Mouse (Mus musculus) frontal cortex, postnatal 25 days (tissue): ENCODE results near the gene Sars.

ENCODE experiments used
- DNase-seq, 2 experiments: peaks; one replicate each; pipeline ENCODE4 v3.0.0; 2022; ENCODE audit warnings: low spot score in 2 of 2

Gene Sars

DNA sequence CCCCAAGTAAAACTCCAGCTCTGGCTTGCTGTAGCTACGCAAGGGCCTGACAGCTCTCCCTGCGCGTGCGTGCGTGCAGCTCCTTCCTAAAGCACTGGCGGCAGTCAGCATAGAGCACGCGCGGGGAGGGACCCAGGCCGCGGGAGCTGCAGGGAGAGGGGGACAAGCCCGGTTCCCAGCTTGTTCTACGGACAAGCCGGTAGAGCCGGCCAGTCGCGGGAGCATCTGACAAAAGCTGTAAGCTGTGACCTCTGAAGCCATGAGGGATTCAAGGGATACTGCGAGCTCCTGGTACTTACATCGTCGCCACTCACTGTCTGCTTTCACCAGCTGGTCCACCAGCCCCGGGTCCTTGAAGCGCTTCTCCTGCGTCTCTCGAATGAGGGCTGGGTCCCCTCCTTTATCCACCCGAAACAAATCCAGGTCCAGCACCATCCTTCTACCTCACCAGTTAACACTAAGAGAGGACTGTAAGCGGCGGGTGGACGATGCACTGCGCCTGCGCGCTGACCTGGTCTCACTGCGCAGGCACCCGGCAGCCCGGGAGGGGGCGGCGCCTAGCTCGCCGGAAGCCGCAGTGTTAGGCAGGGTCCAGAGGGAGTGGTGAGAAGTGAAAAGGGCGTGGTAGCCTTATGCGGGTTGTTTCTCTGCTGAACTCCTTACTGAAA lies at the start of gene Sars:
Gene Sars, minus strand, starts transcription at position 512 of the 668 bp plus-strand sequence.
- DNase-seq, result peak; percentile 80 to 84

DNA sequence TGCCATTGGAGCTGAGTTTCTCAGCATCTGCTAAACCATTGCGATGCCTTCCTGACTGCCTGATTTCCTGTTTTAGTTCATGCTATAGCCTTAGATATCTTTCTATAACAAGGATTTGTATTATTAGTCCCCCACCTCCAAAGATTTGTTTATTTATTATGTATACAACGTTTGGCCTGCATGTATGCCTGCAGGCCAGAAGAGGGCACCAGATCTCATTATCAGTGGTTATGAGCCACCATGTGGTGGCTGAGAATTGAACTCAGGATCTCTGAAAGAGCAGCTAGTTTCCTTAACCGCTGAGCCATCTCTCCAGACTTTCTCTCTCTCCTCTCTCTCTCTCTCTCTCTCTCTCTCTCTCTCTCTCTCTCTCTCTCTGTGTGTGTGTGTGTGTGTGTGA lies 45.0 kb upstream of the Sars start:
- DNase-seq, result no peak

DNA sequence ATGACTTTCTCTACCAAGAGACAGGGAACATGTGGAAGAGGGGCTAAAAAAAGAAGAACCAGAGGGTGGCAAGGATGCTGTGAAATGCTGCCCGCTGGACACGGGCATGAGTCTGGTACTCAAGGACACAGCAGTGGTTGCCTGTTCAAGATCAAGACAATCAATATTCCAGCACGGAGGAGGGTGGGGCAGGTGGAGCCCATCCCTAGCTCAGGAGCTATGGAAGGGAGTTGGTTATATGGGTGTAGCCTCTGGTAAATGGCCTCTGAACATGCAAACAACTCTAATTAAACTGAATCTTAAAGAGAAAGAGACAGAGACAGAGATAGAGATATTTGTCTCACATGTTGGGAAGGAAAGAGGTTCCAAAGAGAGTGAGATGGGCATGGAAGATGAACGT lies 39.7 kb upstream of the Sars start:
- DNase-seq, result no peak

DNA sequence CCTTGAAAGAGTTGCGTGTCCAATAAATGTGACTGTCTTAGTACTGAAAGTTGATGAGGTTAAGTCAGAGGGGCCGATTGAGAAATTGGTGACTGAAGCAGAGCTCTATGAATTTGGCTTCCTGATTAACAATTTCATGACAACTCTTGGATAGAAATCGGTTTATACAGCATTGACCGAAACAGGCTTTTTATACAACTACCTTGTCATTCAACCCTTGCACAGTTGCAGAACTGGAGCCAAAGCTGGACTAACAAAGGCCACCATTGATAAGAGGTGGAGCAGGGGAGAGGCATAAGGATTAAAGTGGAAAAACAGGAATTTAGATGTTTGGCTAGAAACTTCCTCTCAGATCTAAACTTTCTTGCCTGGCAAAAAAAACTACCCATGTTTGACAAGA lies 33.8 kb upstream of the Sars start:
- DNase-seq, result no peak

DNA sequence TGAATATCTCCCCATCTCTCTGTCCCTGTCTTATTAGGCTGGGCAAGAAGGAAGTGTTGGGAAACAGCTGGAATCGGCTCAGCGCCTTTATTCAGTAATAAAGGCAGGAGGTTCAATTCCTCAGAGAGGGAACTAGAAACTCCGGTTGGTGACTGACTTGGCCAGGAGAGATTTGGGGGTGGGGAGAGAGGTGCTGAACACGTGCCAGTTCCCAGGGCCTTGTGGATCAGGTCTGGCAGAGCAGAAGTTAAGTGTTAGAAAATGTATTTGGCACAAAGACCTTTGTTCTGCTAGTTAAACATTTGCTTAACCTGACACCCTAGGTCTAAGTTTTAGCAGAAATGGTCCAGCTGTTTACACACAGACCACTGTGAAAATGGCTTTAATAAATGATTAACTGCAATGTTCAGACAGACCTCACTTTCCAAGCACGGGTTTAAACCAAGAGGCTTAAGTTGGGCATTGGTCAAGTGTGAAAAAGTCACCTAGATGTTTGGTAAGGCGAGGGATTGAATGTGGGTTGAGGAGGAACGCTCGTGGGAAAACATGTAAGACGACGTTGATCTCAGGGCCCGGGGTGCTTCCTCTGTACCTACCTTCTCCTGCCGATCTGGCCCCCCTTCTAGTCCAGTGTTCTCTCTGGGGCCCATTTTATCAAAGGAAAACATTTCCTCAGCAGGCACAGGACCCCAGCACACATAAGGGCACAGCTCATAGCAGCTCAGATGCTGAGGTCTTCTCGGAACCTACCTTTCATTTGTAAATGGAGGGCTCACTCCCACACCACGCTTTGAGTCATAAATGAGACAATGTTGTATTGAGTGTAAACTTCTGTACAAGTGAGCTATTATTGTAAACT lies 32.0 kb upstream of the Sars start:
- DNase-seq, result no peak

DNA sequence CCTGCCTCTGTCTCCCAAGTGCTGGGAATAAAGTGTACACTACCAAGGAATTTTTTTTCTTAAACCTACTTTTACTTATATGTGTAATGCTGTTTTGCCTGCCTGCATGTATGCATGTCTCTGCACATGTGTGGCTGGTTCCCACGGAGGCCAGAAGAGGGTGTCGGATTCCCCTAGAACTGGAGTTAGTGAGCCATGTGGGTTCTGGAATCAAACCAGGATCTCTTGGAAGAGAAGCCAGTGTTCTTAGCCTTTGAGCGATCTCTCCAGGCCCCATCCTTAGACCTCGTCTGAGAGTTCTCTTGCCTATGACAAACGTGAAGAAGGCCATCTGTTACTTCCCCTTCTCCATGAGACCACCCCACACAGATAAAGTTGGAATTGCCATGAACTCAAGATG lies 30.5 kb upstream of the Sars start:
- no peak for DNase-seq

DNA sequence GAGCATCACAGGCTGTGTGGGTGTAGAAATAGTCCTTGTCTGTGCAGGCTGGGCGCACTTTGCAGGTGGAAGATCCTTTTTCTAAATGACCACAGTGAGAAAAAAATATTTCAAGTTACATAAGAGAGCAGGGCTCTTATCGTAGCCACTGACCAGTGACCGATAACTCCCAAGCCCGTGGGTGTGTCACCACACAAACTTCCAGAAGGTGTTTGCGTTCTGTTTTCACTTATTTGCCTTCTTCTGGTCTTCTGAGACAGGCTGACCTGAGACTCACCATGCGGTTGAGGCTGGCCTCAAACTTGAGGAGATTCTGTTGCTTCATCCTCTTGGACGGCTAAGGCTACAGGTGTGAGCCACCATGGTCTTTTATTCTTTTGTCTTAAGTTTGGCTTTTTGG lies 30.0 kb upstream of the Sars start:
- no peak for DNase-seq

DNA sequence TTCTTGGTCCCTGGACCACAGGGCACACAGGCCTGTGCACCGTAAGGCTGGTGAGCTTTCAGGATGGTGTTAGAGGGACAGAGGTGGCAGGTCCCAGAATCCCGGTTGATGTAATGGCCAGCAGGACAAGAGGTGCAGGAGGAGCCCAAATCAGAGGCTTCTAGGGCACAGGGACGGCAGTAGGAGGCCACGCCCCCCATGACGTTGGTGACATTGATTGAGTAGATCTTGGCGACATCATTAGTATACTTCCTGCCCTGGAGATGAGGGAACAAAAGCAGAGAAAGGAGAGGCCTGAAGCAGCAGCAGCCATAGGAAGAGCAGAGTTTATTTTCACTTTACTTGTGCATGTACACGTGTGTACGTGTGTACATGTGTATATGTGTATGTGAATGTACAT lies 22.8 kb upstream of the Sars start:
- DNase-seq, result no peak

DNA sequence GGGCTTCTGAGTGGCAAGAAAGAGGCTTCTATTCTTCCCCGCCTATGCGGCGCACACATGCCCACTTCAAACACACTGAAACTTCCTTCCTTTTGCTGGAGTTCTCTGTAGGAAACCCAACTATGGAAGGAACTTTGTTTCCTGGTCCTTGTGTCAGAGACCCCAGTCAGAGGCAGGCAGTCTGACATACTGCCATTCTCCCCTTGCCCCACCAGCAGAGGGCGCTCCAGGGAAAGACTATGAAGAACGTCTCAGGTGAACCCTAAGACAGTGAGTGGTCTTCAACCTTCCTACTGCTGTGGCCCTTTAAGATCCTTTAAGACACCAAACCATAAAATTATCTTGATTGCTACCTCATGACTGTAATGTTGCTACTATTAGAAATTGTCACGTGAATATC lies 21.4 kb upstream of the Sars start:
- DNase-seq, result peak; percentile 24 to 43

DNA sequence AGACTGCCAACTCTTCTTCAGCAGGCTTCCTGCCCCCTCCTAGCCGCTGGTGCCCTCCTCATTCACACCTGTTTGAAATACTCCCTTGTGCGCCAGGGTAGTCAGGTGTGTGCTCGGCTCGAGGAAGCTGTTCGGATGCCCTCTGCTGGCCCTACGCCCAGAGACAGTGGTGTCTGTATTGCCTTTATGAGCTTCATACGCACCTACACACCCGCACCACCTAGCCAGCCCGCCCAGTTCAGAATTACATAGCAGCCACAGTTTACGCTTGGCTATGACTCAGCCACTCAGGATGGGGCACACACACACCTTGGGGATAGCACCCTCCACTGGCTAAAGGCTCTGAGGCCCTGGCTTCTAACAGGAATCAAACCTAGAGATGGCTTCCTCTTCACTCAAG lies 13.9 kb upstream of the Sars start:
- no peak for DNase-seq

DNA sequence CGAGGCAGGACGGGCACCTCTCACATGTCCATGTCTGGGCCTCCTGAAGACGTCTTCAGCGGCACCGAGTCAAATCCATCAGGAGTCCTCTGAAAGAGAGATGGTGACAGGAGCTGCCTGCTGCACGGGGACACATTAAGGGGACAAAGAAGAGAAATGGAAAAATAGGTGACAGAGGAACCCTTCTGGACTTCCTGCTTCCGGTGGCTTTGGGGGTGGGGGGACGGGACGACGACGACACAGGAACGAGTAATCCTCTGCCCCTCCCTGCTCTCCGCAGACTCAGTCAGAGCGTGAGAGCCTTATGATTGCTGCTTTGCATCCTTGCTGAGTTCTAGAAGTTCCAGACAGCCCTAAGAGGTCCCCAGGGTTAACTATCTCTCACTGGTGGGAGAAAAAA lies 13.4 kb upstream of the Sars start:
- DNase-seq, result no peak

DNA sequence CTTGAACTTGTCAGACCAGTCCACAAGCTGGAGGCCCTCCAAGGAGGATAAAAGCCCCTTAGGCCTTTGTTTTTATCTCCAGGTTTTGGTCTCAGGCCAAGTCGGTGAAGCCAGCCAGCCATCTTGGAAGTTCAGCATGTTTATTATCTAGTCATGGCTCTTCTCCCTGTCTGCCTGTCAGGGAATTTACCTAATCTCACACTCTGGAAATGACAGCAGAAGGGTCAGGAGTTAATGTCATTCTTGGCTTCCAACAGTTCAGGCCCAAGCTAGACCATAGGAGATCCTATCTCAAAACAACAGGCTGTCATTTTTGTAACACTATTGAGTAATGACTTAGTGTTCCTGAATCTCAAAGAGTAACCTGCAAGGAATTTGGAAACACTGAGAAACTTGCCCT lies 9.2 kb upstream of the Sars start:
- DNase-seq, result no peak

DNA sequence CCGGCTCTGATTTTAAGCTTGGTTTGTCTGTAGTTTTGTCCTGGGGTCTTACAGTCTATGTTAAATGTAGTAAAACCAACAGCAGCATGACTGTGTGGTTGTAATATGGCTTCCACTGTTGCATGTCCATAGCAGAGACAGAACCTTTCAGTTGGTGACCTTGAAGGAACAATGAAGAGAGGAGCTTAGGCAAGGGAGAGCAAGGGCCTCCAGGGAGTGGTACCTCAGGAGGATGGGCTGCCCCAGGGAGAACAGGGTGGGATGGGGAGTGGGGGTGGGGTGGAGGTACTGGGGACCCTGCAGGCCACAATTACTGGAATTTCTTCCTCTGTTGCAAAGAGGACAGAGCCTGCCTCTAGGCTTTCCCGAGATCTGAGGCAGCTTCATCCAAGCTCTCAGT lies 7.0 kb upstream of the Sars start:
- DNase-seq, result no peak

DNA sequence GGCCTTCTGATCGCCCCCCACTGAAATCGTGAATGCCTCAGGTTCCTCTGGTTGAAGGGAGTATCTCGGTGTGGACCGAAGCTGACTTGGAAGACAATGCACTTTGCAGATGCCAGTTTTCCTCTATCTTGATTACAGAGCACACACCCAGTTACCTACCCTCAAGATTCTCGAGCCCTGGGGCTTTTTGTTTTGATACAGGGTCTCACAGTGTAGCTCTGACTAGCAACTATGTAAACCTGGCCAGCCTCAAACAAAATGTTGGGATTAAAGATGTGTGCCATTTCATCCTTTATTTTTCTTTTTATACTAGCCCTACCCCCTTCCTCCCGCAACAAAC lies 327 bp upstream of the Sars start:
- no peak for DNase-seq

DNA sequence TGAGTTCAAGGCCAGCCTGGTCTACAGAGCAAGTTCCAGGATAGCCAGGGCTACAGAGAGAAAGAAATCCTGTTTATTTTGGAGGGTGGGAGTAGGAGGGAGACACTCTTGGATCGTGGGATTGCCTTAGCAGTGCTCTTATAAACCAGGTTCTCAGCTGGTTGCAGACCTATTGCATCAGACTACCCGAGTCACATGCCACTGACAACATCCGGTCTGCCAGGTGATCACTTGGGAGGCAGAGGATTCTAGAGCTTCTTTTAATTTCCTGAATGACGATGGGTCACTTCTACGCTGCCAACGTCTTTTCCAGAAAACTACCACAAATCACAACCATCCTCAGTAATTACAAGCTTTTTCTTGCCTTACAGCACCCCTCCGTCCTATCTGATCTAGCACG lies 980 bp downstream of the Sars start:
- DNase-seq, result no peak

DNA sequence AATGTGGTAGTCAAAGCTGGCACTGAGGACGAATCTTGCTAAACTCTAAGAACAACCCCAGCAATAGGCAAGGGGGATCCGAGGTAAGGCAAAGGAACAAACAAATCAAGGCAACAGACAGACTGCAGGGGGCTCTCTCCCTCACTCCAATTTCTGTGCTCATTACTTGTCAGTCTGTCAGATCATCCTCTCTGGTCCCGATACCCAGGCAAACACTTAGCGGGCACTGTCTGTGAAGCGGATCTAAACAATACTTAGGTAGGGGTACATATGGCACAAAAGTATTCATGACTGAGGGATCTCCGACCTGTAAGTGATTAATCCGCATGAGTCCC lies 8.7 kb downstream of the Sars start:
- DNase-seq, result no peak

DNA sequence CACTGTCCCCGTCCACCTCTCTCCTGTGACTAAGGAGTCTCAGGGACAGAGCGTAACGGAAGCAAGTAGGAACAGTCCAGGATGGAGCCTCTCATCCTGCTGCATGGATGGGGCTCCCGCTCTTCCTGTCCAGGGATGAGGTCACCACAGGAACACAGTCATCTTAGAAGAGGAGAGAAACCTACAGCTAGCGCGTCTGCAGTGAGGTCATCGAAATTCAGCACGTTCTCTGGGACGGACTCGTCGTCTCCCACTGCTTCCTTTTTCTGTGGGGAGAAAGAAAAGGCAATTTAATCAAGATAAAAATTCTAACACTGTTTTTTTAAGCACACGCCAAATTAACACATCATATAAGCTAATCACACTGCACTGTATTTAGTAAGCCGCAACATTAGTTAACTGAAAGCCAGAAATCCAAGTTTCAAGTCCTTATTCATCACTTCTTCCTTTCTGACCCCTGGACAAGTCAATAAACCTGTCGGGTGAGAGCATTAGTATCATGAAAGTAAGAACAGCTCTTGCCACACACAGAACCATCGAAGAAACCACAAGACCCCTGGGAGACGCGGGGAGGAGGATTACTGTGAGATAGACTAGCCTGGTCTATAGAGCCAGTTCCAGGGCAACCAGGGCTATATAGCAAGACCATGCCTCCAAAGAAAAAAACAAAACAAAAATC lies 9.2 kb downstream of the Sars start:
- DNase-seq, result no peak

DNA sequence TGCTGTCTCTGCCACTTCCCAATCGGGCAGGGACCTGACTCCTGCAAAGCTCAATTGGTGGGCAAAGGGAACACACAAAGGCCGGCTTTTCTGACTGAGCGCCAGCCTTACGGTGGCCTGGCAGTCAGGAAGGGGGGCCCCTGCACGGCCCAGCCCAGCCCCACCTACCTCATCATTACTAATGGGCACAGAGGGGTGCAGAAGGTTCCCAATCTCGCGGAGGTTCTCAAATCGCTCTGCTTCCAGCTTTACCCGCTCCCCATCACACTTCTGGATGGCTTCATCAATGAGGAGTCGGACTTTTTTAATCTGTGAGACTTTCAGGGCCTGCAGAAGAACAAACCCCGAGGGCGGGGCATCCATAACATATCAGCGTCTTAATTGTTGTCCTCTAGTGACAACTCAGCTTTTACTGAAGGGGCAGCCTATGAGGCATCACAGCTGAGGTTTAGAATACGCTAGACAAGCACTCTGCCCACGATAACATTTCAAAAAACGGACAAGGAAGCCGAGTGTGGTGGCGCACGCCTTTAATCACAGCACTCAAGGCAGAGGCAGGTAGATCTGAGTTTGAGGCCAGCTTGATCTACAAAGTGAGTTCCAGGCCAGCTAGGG lies 11.0 kb downstream of the Sars start:
- no peak for DNase-seq

DNA sequence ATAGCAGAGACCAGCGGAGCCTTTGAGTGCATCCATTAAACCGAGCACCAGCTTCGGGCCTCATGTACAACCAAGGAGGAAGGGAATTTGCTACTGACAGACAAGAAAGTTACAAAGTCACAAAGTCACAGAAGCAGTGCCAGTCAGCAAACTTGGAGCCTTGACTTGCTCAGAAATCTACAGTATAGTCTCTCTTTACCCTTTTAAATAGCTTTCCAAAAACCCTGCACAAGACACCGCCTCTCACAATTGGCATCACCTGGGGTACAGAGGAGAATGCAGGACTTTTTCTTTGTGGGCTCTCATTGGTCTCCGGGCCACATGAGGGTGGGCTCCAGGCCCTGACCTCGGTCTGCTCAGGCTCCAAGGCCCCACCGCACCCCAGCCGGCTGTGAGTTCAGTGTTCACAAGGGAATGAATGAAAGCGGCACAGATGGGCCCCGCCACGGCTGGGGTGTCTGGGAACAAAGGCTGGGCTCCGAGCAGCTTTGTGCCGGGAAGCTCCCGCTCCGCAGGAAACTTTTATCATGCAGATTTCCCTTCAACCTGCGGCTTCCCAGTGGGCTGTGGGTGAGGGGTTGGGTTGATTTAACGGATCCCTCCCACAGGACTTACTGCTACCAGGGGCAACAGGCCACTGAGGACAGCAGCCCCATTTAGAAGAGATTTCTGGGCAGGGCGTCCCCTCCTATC lies 11.7 kb downstream of the Sars start:
- DNase-seq, result no peak

DNA sequence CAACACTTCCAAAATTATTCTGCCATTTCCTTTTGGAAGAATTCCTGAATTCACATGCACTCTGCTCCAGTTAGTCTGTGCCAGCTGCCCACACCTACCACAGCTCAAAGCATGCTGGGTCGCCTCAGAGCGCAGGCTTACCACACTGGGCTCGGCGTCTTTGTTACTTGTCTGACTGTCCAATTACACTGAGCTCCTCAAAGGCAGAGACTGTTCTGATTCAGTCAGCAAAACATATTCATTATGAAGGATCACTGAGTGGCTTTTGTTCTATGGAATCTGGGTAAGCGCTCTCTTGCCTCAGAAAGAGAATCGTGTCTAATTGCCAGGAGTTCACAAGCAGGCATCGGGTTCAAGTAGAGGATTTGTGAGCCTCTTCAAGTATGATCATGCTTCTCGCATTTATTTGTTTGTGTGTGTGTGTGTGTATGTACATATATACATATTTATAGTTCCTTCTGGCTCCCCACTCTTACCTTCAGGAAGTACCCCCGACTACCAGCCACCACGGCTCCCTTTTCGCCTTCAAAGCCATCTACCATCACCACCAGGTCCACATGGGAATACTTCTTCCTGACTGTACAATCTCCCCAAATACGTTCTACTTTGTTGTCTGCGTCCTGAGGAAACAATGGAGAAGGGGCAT lies 12.3 kb downstream of the Sars start:
- no peak for DNase-seq

DNA sequence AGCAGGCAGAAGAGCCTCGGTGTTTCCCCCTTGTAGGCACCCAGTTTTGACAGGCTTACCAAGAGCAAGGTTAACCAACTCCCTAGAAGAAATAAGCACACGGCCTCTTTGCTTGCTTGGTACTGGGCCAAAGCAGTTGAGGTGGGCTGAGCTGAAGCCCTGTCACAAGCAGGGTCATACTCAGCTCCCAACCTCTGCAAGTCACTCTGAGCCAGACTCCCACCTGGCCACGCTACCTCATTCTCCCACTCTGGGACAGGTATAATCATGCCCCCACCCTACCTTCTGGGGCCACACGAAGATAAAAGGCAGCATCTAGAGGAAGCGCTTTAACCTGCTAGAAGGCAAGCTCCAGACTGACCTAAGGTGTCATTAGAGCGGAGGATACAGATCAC lies 19.4 kb downstream of the Sars start:
- no peak for DNase-seq
